Mouse (Mus musculus) bone marrow macrophage, adult 2 months (primary cell): ENCODE measurements around the gene Ghitm.

Experiments used
- CTCF ChIP-seq: IDR thresholded peaks from 2 replicates; pipeline ENCODE4 v1.5.1; 2012; ENCODE audit warnings: low read depth, mild to moderate bottlenecking, low read length, moderate library complexity
- POLR2A ChIP-seq: IDR thresholded peaks from 2 replicates; pipeline ENCODE4 v1.6.1; 2012; ENCODE audit warnings: mild to moderate bottlenecking, low read depth, low read length, borderline replicate concordance

- TF ChIP-seq POLR2A (no peak), CTCF (no peak)
Observed at GRCm38 (mm10) chr14:37095556-37095955, 39.5 kb downstream of the Ghitm start.
